Mouse (Mus musculus) olfactory bulb, adult 2 months (tissue): ENCODE measurements around the gene Skap1. TPM values are rescaled to one million over a fixed set of nuclear protein-coding genes. Genes with fewer than 3 reads are reported as not detected.

Experiments
- H3K27ac ChIP-seq: fragments of 200-500 bp; 2 replicates; pipeline ENCODE4 v1.5.1; 2012; ENCODE audit warnings: low read depth, low read length; ENCODE audit not compliant: insufficient read depth
- H3K4me1 ChIP-seq: fragments of 200-500 bp; 2 replicates; pipeline ENCODE4 v1.6.1; 2012; ENCODE audit warnings: low read length; ENCODE audit not compliant: control insufficient read depth, insufficient read depth
- H3K4me3 ChIP-seq: fragments of 200-500 bp; 2 replicates; pipeline ENCODE4 v1.5.1; 2012; ENCODE audit warnings: mild to moderate bottlenecking, low read depth, low read length, moderate library complexity; ENCODE audit not compliant: insufficient read depth
- CTCF ChIP-seq: fragments of 200-500 bp; IDR thresholded peaks from 2 replicates; pipeline ENCODE4 v1.5.1; 2012; ENCODE audit warnings: low read depth, mild to moderate bottlenecking, low read length, moderate library complexity; ENCODE audit not compliant: insufficient read depth
- POLR2A ChIP-seq: fragments of 200-500 bp; IDR thresholded peaks from 2 replicates; pipeline ENCODE4 v1.6.1; 2012; ENCODE audit warnings: mild to moderate bottlenecking, low read depth, low read length, moderate library complexity; ENCODE audit not compliant: insufficient read depth
- WGBS: fragments of 180-500 bp; shearing (Covaris S2); methylation state at CpG from one replicate; pipeline ENCODE4 v1.1.7; 2018; 5-methylcytosine and 5-hydroxymethylcytosine counted together
- polyA plus RNA-seq: library from polyadenylated mRNA; stranded (reverse); fragments of >200 nt; gene quantifications from 2 replicates; pipeline ENCODE4 v1.2.4, GENCODE M21; 2012; ENCODE audit warnings: low replicate concordance; ENCODE audit not compliant: missing spikeins, insufficient read depth, insufficient read length

Skap1 gene
- polyA plus RNA-seq, 1 experiment = not detected

- Histone ChIP-seq H3K27ac (no peak overlapping the region), H3K4me3 (peak overlapping the region; percentile 18; the same call in 1 of the 2 replicates), H3K4me1 (peaks cover 5% of the 10 kb centered on the region; the same call in 1 of the 2 replicates)
- TF ChIP-seq CTCF = peak; percentile 35; the same call in 1 of the 2 replicates
- TF ChIP-seq POLR2A = no peak
- WGBS = 4% methylated on average over 19 of the region's 19 CpGs
These were observed 271.5 kb downstream of the Skap1 start for GRCm38 (mm10) chr11:96735908-96736307.

GRCm38 (mm10) chr11:96736361-96736760, 272.0 kb downstream of the Skap1 start:
- 44% methylated on average over 11 of the region's 11 CpGs for WGBS
- H3K4me1 ChIP-seq = peaks cover 5% of the 10 kb centered on the region; the same call in 1 of the 2 replicates
- no peak overlapping the region for H3K4me3 ChIP-seq
- H3K27ac ChIP-seq = no peak overlapping the region
- TF ChIP-seq CTCF = no peak
- no peak for TF ChIP-seq POLR2A

GRCm38 (mm10) chr11:96737673-96738471, 273.5 kb downstream of the Skap1 start:
- TF ChIP-seq POLR2A (no peak), CTCF (no peak)
- Histone ChIP-seq H3K4me1 (peaks cover 5% of the 10 kb centered on the region; the same call in 1 of the 2 replicates), H3K4me3 (no peak overlapping the region), H3K27ac (no peak overlapping the region)
- WGBS = 79% methylated on average over 14 of the region's 14 CpGs

GRCm38 (mm10) chr11:96740796-96741195, 276.4 kb downstream of the Skap1 start:
- H3K4me3 ChIP-seq = no peak overlapping the region
- WGBS = 62% methylated on average over 12 of the region's 12 CpGs
- H3K4me1 ChIP-seq = peaks cover 3% of the 10 kb centered on the region; the same call in 1 of the 2 replicates

GRCm38 (mm10) chr11:96741995-96742394, 277.6 kb downstream of the Skap1 start:
- WGBS = 8% methylated on average over 12 of the region's 12 CpGs
- no peak for TF ChIP-seq POLR2A
- no peak for TF ChIP-seq CTCF
- H3K27ac ChIP-seq = no peak overlapping the region
- no peak overlapping the region for H3K4me3 ChIP-seq
- H3K4me1 ChIP-seq = no peaks in the 10 kb centered on the region

More at GRCm38 (mm10) chr11:96740796-96741195, 276.4 kb downstream of the Skap1 start:
- no peak overlapping the region for H3K27ac ChIP-seq
- TF ChIP-seq CTCF (no peak), POLR2A (no peak)

- Histone ChIP-seq H3K4me3 (no peak overlapping the region), H3K27ac (no peak overlapping the region), H3K4me1 (no peaks in the 10 kb centered on the region)
- WGBS = 51% methylated on average over 11 of the region's 11 CpGs
- TF ChIP-seq CTCF (no peak), POLR2A (no peak)
These were observed 278.6 kb downstream of the Skap1 start for GRCm38 (mm10) chr11:96743000-96743399.

GRCm38 (mm10) chr11:96743891-96744290, 279.5 kb downstream of the Skap1 start:
- Histone ChIP-seq H3K27ac (no peak overlapping the region), H3K4me3 (no peak overlapping the region), H3K4me1 (no peaks in the 10 kb centered on the region)
- 94% methylated on average over 4 of the region's 4 CpGs for WGBS
- TF ChIP-seq POLR2A = no peak
- no peak for TF ChIP-seq CTCF

- TF ChIP-seq POLR2A = no peak
- H3K4me3 ChIP-seq = no peak overlapping the region
- WGBS = 33% methylated on average over 6 of the region's 6 CpGs
- H3K4me1 ChIP-seq = no peaks in the 10 kb centered on the region
- H3K27ac ChIP-seq = no peak overlapping the region
These were observed 282.3 kb downstream of the Skap1 start for GRCm38 (mm10) chr11:96746648-96747047.

GRCm38 (mm10) chr11:96747555-96747954, 283.2 kb downstream of the Skap1 start:
- 74% methylated on average over 3 of the region's 3 CpGs for WGBS
- no peak for TF ChIP-seq CTCF
- no peak for TF ChIP-seq POLR2A
- Histone ChIP-seq H3K4me3 (no peak overlapping the region), H3K4me1 (no peaks in the 10 kb centered on the region), H3K27ac (no peak overlapping the region)
